Mouse (Mus musculus): ENCODE data around the gene Canx. TPM values are rescaled to one million over a fixed set of nuclear protein-coding genes. Genes with fewer than 3 reads are reported as not detected.

Canx gene
- total RNA-seq, 2 experiments from 2014 or later: 500 to 1,173 TPM

Other genes with a start within 250 kb of the Canx start
- gene Tbc1d9b, start 194.3 kb downstream of the Canx start, total RNA-seq (2015): 38.6 and 41.5 TPM in 2 replicates
- gene Tbc1d9b, start 194.3 kb downstream of the Canx start, total RNA-seq (2017): 78.6 and 91.2 TPM in 2 replicates
- gene Mrnip, start 151.2 kb downstream of the Canx start, total RNA-seq (2015): 18.8 and 20.0 TPM in 2 replicates
- 14.6 and 16.5 TPM in 2 replicates for gene Mrnip, start 151.2 kb downstream of the Canx start, total RNA-seq (2017)
- 42.7 and 49.3 TPM in 2 replicates for gene Sqstm1, start 114.8 kb downstream of the Canx start, total RNA-seq (2015)
- 207 and 220 TPM in 2 replicates for gene Sqstm1, start 114.8 kb downstream of the Canx start, total RNA-seq (2017)
- gene Mgat4b, start 114.8 kb downstream of the Canx start, total RNA-seq (2015): 17.4 and 18.9 TPM in 2 replicates
- gene Mgat4b, start 114.8 kb downstream of the Canx start, total RNA-seq (2017): 10.8 and 16.2 TPM in 2 replicates
- gene Ltc4s, start 87.1 kb downstream of the Canx start, total RNA-seq (2015): 0.74 and 1.1 TPM in 2 replicates
- gene Ltc4s, start 87.1 kb downstream of the Canx start, total RNA-seq (2017): 1.4 TPM in 1 of 2 replicates, not detected in the other
- gene Maml1, start 33.4 kb downstream of the Canx start, total RNA-seq (2015): 14.2 and 15.9 TPM in 2 replicates
- gene Maml1, start 33.4 kb downstream of the Canx start, total RNA-seq (2017): 4.1 and 4.2 TPM in 2 replicates
- not detected in 2 replicates for gene Cby3, start 28.8 kb upstream of the Canx start, total RNA-seq (2015)
- 0.29 TPM in 1 of 2 replicates, not detected in the other for gene Cby3, start 28.8 kb upstream of the Canx start, total RNA-seq (2017)
- 748 and 912 TPM in 2 replicates for gene Hnrnph1, start 51.3 kb upstream of the Canx start, total RNA-seq (2015)
- 703 and 864 TPM in 2 replicates for gene Hnrnph1, start 51.3 kb upstream of the Canx start, total RNA-seq (2017)
- gene Rufy1, start 105.5 kb upstream of the Canx start, total RNA-seq (2015): 29.5 and 38.1 TPM in 2 replicates
- 42.5 and 48.5 TPM in 2 replicates for gene Rufy1, start 105.5 kb upstream of the Canx start, total RNA-seq (2017)